Mouse (Mus musculus): Measurements from ENCODE around the gene Elovl6.

Elovl6 gene

GRCm38 (mm10) chr3:129605934-129606333 is 73.8 kb downstream of the Elovl6 start:
- DNase-seq (ENCODE audit: low spot score in 2 of 2): no peak

- DNase-seq (ENCODE audit: low spot score in 2 of 2): no peak
These were observed 79.5 kb downstream of the Elovl6 start for GRCm38 (mm10) chr3:129611626-129612025.

- DNase-seq (ENCODE audit: low spot score in 2 of 2): no peak
These were observed 80.3 kb downstream of the Elovl6 start for GRCm38 (mm10) chr3:129612311-129613097.

GRCm38 (mm10) chr3:129613756-129614155 is 81.6 kb downstream of the Elovl6 start:
- no peak for DNase-seq (ENCODE audit: low spot score in 2 of 2)

GRCm38 (mm10) chr3:129614216-129614615 is 82.1 kb downstream of the Elovl6 start:
- no peak for DNase-seq (ENCODE audit: low spot score in 2 of 2)

GRCm38 (mm10) chr3:129617450-129617849 is 85.3 kb downstream of the Elovl6 start:
- DNase-seq (ENCODE audit: low spot score in 2 of 2): no peak

- no peak for DNase-seq (ENCODE audit: low spot score in 2 of 2)
These were observed 87.1 kb downstream of the Elovl6 start for GRCm38 (mm10) chr3:129619194-129619775.

GRCm38 (mm10) chr3:129620802-129621201 is 88.6 kb downstream of the Elovl6 start:
- no peak for DNase-seq (ENCODE audit: low spot score in 2 of 2)

- no peak for DNase-seq (ENCODE audit: low spot score in 2 of 2)
These were observed 89.1 kb downstream of the Elovl6 start for GRCm38 (mm10) chr3:129621255-129621654.

GRCm38 (mm10) chr3:129622120-129622519 is 90.0 kb downstream of the Elovl6 start:
- DNase-seq (ENCODE audit: low spot score in 2 of 2): no peak

GRCm38 (mm10) chr3:129622705-129623104 is 90.5 kb downstream of the Elovl6 start:
- no peak for DNase-seq (ENCODE audit: low spot score in 2 of 2)

GRCm38 (mm10) chr3:129624193-129624805 is 92.1 kb downstream of the Elovl6 start:
- DNase-seq (ENCODE audit: low spot score in 2 of 2): no peak

- no peak for DNase-seq (ENCODE audit: low spot score in 2 of 2)
These were observed 95.1 kb downstream of the Elovl6 start for GRCm38 (mm10) chr3:129627281-129627680.

GRCm38 (mm10) chr3:129631018-129631417 is 98.9 kb downstream of the Elovl6 start:
- no peak for DNase-seq (ENCODE audit: low spot score in 2 of 2)

- DNase-seq (ENCODE audit: low spot score in 2 of 2): no peak
These were observed 99.7 kb downstream of the Elovl6 start for GRCm38 (mm10) chr3:129631857-129632256.

GRCm38 (mm10) chr3:129633518-129633917 is 101.4 kb downstream of the Elovl6 start:
- no peak for DNase-seq (ENCODE audit: low spot score in 2 of 2)

- DNase-seq (ENCODE audit: low spot score in 2 of 2): no peak
These were observed 102.2 kb downstream of the Elovl6 start for GRCm38 (mm10) chr3:129634260-129634901.

- no peak for DNase-seq (ENCODE audit: low spot score in 2 of 2)
These were observed 105.3 kb downstream of the Elovl6 start for GRCm38 (mm10) chr3:129637446-129637845.

GRCm38 (mm10) chr3:129639701-129640100 is 107.5 kb downstream of the Elovl6 start:
- DNase-seq (ENCODE audit: low spot score in 2 of 2): no peak

- DNase-seq (ENCODE audit: low spot score in 2 of 2): no peak
These were observed 108.3 kb downstream of the Elovl6 start for GRCm38 (mm10) chr3:129640211-129641000.

GRCm38 (mm10) chr3:129641621-129642020 is 109.5 kb downstream of the Elovl6 start:
- no peak for DNase-seq (ENCODE audit: low spot score in 2 of 2)

GRCm38 (mm10) chr3:129645409-129645808 is 113.3 kb downstream of the Elovl6 start:
- DNase-seq (ENCODE audit: low spot score in 2 of 2): no peak

All from urinary bladder, postnatal 4 days (tissue).